Mouse (Mus musculus): ENCODE data around the gene Dusp3. TPM values are rescaled to one million over a fixed set of nuclear protein-coding genes. Genes with fewer than 3 reads are reported as not detected.

Dusp3 gene
- polyA plus RNA-seq, 1 experiment from 2014 or later: 25.3 TPM

DNA sequence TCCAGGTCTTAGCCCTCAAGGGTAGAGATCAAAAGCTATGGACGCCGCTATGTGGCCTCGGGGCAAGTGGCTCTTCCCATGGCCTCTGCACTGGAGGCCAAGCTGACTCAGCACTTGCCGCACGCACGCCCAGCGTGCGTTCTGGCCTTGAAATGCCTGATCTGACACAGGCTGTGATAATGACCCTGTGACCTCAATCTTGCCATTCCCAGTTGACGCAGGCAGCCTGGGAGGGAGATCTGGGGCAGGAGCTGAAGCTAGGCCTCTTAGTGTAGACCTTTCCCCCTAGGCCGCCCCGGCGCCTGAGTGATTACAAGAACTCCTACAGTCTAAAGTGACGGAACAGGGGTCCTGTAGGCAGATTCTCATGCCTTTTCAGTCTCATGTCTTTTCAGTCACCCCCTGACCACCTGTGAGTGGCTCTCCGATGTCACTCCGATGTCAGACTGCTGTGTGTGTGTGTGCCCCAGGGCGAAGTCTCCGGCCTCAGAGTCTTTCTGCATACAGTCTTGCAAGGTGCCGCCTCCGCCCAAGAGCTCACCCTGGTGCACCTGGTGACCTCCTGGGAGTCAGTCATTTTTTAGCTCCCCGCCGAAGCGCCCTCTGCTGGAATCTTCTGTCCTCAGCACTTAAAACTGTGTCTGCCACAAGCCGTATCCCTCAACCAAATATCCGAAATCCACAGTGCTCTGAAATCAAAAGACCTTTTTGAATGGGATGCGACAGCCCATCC is 58.6 kb downstream of the Dusp3 start:
- DNase-seq (ENCODE audit: low spot score): peak; percentile 66
- Histone ChIP-seq H3K36me3 (ENCODE audit: control insufficient read depth, insufficient read depth, low read length) (no peaks in the 10 kb centered on the region), H3K9ac (ENCODE audit: low read length) (no peak overlapping the region), H3K4me2 (ENCODE audit: low read length) (no peak overlapping the region), H3K27ac (ENCODE audit: low read depth) (no peak overlapping the region), H3K9me3 (ENCODE audit: control insufficient read depth, low read length) (no peaks in the 10 kb centered on the region), H3K27me3 (replicated peaks; ENCODE audit: control insufficient read depth, insufficient read depth, low read length) (no peaks in the 10 kb centered on the region), H3K4me3 (ENCODE audit: low read depth, low read length) (no peak overlapping the region), H3K4me1 (replicated peaks; ENCODE audit: control insufficient read depth, insufficient read depth, low read length) (no peaks in the 10 kb centered on the region)
- WGBS: 34% methylated on average over 25 of the region's 25 CpGs
- no peak for ATAC-seq (replicated peaks; ENCODE audit: low FRiP score, low TSS enrichment, low read depth)

- Histone ChIP-seq H3K4me2 (ENCODE audit: low read length) (no peak overlapping the region), H3K4me1 (replicated peaks; ENCODE audit: control insufficient read depth, insufficient read depth, low read length) (no peaks in the 10 kb centered on the region), H3K9ac (ENCODE audit: low read length) (no peak overlapping the region), H3K27me3 (replicated peaks; ENCODE audit: control insufficient read depth, insufficient read depth, low read length) (no peaks in the 10 kb centered on the region), H3K4me3 (ENCODE audit: low read depth, low read length) (no peak overlapping the region), H3K9me3 (ENCODE audit: control insufficient read depth, low read length) (no peaks in the 10 kb centered on the region), H3K27ac (ENCODE audit: low read depth) (no peak overlapping the region), H3K36me3 (ENCODE audit: control insufficient read depth, insufficient read depth, low read length) (no peaks in the 10 kb centered on the region)
- no peak for ATAC-seq (replicated peaks; ENCODE audit: low FRiP score, low TSS enrichment, low read depth)
- DNase-seq (ENCODE audit: low spot score): no peak
- WGBS: 87% methylated on average over 10 of the region's 10 CpGs
Observed at GRCm38 (mm10) chr11:101926951-101927589, 59.7 kb downstream of the Dusp3 start.

GRCm38 (mm10) chr11:101925636-101926035 is 61.2 kb downstream of the Dusp3 start:
- Histone ChIP-seq H3K27me3 (replicated peaks; ENCODE audit: control insufficient read depth, insufficient read depth, low read length) (no peaks in the 10 kb centered on the region), H3K36me3 (ENCODE audit: control insufficient read depth, insufficient read depth, low read length) (no peaks in the 10 kb centered on the region), H3K27ac (ENCODE audit: low read depth) (no peak overlapping the region), H3K9me3 (ENCODE audit: control insufficient read depth, low read length) (no peaks in the 10 kb centered on the region), H3K4me3 (ENCODE audit: low read depth, low read length) (no peak overlapping the region), H3K4me2 (ENCODE audit: low read length) (no peak overlapping the region), H3K4me1 (replicated peaks; ENCODE audit: control insufficient read depth, insufficient read depth, low read length) (no peaks in the 10 kb centered on the region), H3K9ac (ENCODE audit: low read length) (no peak overlapping the region)
- WGBS: 73% methylated on average over 6 of the region's 6 CpGs
- DNase-seq (ENCODE audit: low spot score): no peak
- no peak for ATAC-seq (replicated peaks; ENCODE audit: low FRiP score, low TSS enrichment, low read depth)

- no peaks in the 10 kb centered on the region for H3K27me3 ChIP-seq (replicated peaks; ENCODE audit: control insufficient read depth, insufficient read depth, low read length)
- no peaks in the 10 kb centered on the region for H3K36me3 ChIP-seq (ENCODE audit: control insufficient read depth, insufficient read depth, low read length)
- ATAC-seq (replicated peaks; ENCODE audit: low FRiP score, low TSS enrichment, low read depth): no peak
- H3K4me3 ChIP-seq (ENCODE audit: low read depth, low read length): no peak overlapping the region
- H3K27ac ChIP-seq (ENCODE audit: low read depth): no peak overlapping the region
- 76% methylated on average over 17 of the region's 19 CpGs for WGBS
- H3K9me3 ChIP-seq (ENCODE audit: control insufficient read depth, low read length): no peaks in the 10 kb centered on the region
- no peaks in the 10 kb centered on the region for H3K4me1 ChIP-seq (replicated peaks; ENCODE audit: control insufficient read depth, insufficient read depth, low read length)
- H3K4me2 ChIP-seq (ENCODE audit: low read length): no peak overlapping the region
- no peak overlapping the region for H3K9ac ChIP-seq (ENCODE audit: low read length)
- DNase-seq (ENCODE audit: low spot score): no peak
Observed at GRCm38 (mm10) chr11:101924441-101924976, 62.3 kb downstream of the Dusp3 start.

DNA sequence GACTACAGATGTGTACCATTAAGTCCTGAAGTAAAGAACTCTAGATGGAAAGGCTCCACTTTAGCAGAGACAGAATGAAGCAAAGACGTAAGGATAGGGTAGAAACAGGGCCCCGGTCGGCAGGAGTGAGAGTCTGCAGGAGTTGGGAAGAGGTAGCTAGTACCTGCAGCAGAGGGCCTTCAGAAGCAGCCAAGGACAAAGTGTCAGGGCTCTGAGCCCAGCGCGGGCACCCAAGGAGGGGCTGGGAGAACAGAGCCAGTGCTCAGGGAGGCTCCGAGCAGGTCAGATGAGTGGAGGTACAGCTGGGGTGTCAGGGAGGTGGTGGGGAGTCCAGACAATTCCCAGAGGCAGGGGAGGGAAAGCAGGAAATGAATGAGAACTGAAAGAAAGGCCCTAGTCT is 62.8 kb downstream of the Dusp3 start:
- no peak for DNase-seq (ENCODE audit: low spot score)
- no peaks in the 10 kb centered on the region for H3K36me3 ChIP-seq (ENCODE audit: control insufficient read depth, insufficient read depth, low read length)
- no peaks in the 10 kb centered on the region for H3K4me1 ChIP-seq (replicated peaks; ENCODE audit: control insufficient read depth, insufficient read depth, low read length)
- no peak overlapping the region for H3K27ac ChIP-seq (ENCODE audit: low read depth)
- H3K4me3 ChIP-seq (ENCODE audit: low read depth, low read length): no peak overlapping the region
- no peak overlapping the region for H3K4me2 ChIP-seq (ENCODE audit: low read length)
- no peak overlapping the region for H3K9ac ChIP-seq (ENCODE audit: low read length)
- ATAC-seq (replicated peaks; ENCODE audit: low FRiP score, low TSS enrichment, low read depth): no peak
- no peaks in the 10 kb centered on the region for H3K9me3 ChIP-seq (ENCODE audit: control insufficient read depth, low read length)
- 0 out of 2 replicates have a peak, but pooled peaks cover under 1% of the 10 kb centered on the region for H3K27me3 ChIP-seq (replicated peaks; ENCODE audit: control insufficient read depth, insufficient read depth, low read length)
- 80% methylated on average over 6 of the region's 6 CpGs for WGBS

- 0 out of 2 replicates have a peak, but pooled peaks cover 3% of the 10 kb centered on the region for H3K27me3 ChIP-seq (replicated peaks; ENCODE audit: control insufficient read depth, insufficient read depth, low read length)
- no peaks in the 10 kb centered on the region for H3K4me1 ChIP-seq (replicated peaks; ENCODE audit: control insufficient read depth, insufficient read depth, low read length)
- no peak overlapping the region for H3K9ac ChIP-seq (ENCODE audit: low read length)
- H3K27ac ChIP-seq (ENCODE audit: low read depth): no peak overlapping the region
- H3K4me2 ChIP-seq (ENCODE audit: low read length): no peak overlapping the region
- no peaks in the 10 kb centered on the region for H3K36me3 ChIP-seq (ENCODE audit: control insufficient read depth, insufficient read depth, low read length)
- no peak overlapping the region for H3K4me3 ChIP-seq (ENCODE audit: low read depth, low read length)
- no peaks in the 10 kb centered on the region for H3K9me3 ChIP-seq (ENCODE audit: control insufficient read depth, low read length)
- DNase-seq (ENCODE audit: low spot score): no peak
- WGBS: 77% methylated on average over 12 of the region's 12 CpGs
- ATAC-seq (replicated peaks; ENCODE audit: low FRiP score, low TSS enrichment, low read depth): no peak
Observed at GRCm38 (mm10) chr11:101921361-101921952, 65.4 kb downstream of the Dusp3 start.

Other genes starting within 250 kb of the Dusp3 start
- gene Etv4, start 201.6 kb downstream of the Dusp3 start, polyA plus RNA-seq (2014; fragmentation: Nextera tagmentation; extraction: Ambion mirVana): 5.5 and 6.2 TPM in 2 replicates
- 3.3 and 4.0 TPM in 2 replicates for gene Meox1, start 92.6 kb downstream of the Dusp3 start, polyA plus RNA-seq (2014; fragmentation: Nextera tagmentation; extraction: Ambion mirVana)
- gene Sost, start 20.0 kb downstream of the Dusp3 start, polyA plus RNA-seq (2014; fragmentation: Nextera tagmentation; extraction: Ambion mirVana): not detected in 2 replicates
- not detected in 2 replicates for gene Cfap97d1, start 2.7 kb downstream of the Dusp3 start, polyA plus RNA-seq (2014; fragmentation: Nextera tagmentation; extraction: Ambion mirVana)
- gene Mpp3, start 41.4 kb upstream of the Dusp3 start, polyA plus RNA-seq (2014; fragmentation: Nextera tagmentation; extraction: Ambion mirVana): 11.0 and 12.2 TPM in 2 replicates
- gene Cd300lg, start 54.5 kb upstream of the Dusp3 start, polyA plus RNA-seq (2014; fragmentation: Nextera tagmentation; extraction: Ambion mirVana): 0.31 and 0.51 TPM in 2 replicates
- 7.0 TPM in 2 replicates for gene Mpp2, start 101.5 kb upstream of the Dusp3 start, polyA plus RNA-seq (2014; fragmentation: Nextera tagmentation; extraction: Ambion mirVana)
- 2.0 TPM in 1 of 2 replicates, not detected in the other for gene Ppy, start 114.3 kb upstream of the Dusp3 start, polyA plus RNA-seq (2014; fragmentation: Nextera tagmentation; extraction: Ambion mirVana)
- gene Pyy, start 120.8 kb upstream of the Dusp3 start, polyA plus RNA-seq (2014; fragmentation: Nextera tagmentation; extraction: Ambion mirVana): 41.5 TPM in 1 of 2 replicates, not detected in the other
- gene Nags, start 158.5 kb upstream of the Dusp3 start, polyA plus RNA-seq (2014; fragmentation: Nextera tagmentation; extraction: Ambion mirVana): 1.7 and 3.4 TPM in 2 replicates
- 22.6 and 27.1 TPM in 2 replicates for gene Tmem101, start 169.4 kb upstream of the Dusp3 start, polyA plus RNA-seq (2014; fragmentation: Nextera tagmentation; extraction: Ambion mirVana)
- 88.4 and 89.9 TPM in 2 replicates for gene Lsm12, start 198.3 kb upstream of the Dusp3 start, polyA plus RNA-seq (2014; fragmentation: Nextera tagmentation; extraction: Ambion mirVana)
- gene G6pc3, start 202.6 kb upstream of the Dusp3 start, polyA plus RNA-seq (2014; fragmentation: Nextera tagmentation; extraction: Ambion mirVana): 36.0 and 37.4 TPM in 2 replicates
- gene Hdac5, start 243.2 kb upstream of the Dusp3 start, polyA plus RNA-seq (2014; fragmentation: Nextera tagmentation; extraction: Ambion mirVana): 45.4 and 53.2 TPM in 2 replicates